Mouse (Mus musculus): ENCODE data around the gene 9030025P20Rik.

DNA sequence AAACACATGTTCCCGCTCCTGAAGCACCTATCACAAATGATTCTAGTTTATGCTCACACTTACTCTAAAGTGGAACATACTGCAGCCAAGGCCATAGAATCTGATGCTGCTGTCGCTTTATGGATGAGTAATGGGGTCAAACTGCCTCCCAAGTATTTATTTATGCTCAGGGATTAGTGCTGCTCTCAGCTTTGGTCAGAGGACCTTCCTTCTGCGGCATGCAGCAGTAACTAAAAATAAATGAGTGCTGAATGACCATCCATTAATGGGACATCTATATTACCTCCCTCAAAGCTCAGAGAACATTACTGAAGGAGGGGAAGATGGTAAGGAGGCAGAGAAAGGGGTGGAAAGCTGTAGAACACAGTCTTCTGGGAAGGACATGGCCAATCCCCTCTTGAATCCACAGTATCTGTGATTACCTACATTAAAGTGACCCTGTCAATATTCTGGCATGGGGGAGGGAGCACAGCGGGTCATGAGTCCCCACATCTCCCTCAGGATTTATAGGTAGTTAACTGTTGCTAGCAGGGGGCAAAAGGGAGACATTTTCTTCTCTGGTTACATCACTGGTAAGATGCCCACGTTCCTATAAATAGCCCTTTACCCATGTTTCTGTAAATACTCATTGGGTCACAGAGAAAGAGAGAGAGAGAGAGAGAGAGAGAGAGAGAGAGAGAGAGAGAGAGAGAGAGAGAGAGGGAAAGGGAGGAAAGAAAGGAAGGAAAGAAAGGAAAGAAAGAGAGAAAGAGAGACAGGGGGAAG, 42.2 kb upstream of the 9030025P20Rik start:
- no peak for TF ChIP-seq CTCF (IDR thresholded peaks at IDR 0.05; ENCODE audit: borderline replicate concordance, control insufficient read depth, extremely low read depth, insufficient read depth, low read length, poor library complexity)
- no peak for TF ChIP-seq POLR2A (IDR thresholded peaks at IDR 0.05; ENCODE audit: control insufficient read depth, extremely low read depth, insufficient read depth, low read length, poor library complexity)

All from thymus, adult 2 months (tissue).